24 mouse cellular contexts compared by ENCODE assay signal in genomic region chr16:55134961-55135360, GRCm38 (mm10).
"Had no signal": no experiment of that assay in that cellular context is flagged by ENCODE, and none has a peak within 500 bp of the region (broad histone marks: within the 10 kb centered on the region; RNA-seq: fewer than 3 reads in every experiment).

No protein-coding gene starts in this region.

- ATAC-seq: inflammation-experienced regulatory T-cells, adult 6 months; intestine, embryonic 15.5 days; intestine, postnatal 0 days; liver, embryonic 12.5 days had no signal

- H3K9me3 ChIP-seq: heart, embryonic 10.5 days; heart, embryonic 12.5 days; hindbrain, embryonic 10.5 days; hindbrain, embryonic 12.5 days; intestine, embryonic 15.5 days; limb, embryonic 13.5 days; limb, embryonic 15.5 days; liver, embryonic 12.5 days had no signal

- DNase-seq: gastrocnemius, adult 2 months; gastrocnemius, postnatal 10 days; gastrocnemius, postnatal 25 days; heart, adult 18-20 months; heart, postnatal 10 days; heart, postnatal 4 days; kidney, adult 18-20 months; kidney, postnatal 10 days; kidney, postnatal 25 days; kidney, postnatal 4 days; left cerebral cortex, postnatal 4 days had no signal

- H3K9ac ChIP-seq: heart, embryonic 12.5 days; hindbrain, embryonic 12.5 days; hindbrain, embryonic 14.5 days; intestine, embryonic 15.5 days; limb, embryonic 13.5 days; limb, embryonic 15.5 days; liver, embryonic 12.5 days; liver, embryonic 14.5 days had no signal

- H3K27ac ChIP-seq: gastrocnemius, adult 2 months; heart, embryonic 10.5 days; hindbrain, embryonic 10.5 days; hindbrain, embryonic 12.5 days; hindbrain, embryonic 14.5 days; intestine, embryonic 15.5 days; layer of hippocampus, adult 2 months; limb, embryonic 13.5 days; limb, embryonic 15.5 days; liver, embryonic 12.5 days; liver, embryonic 14.5 days had no signal

- H3K27me3 ChIP-seq: heart, embryonic 12.5 days; hindbrain, embryonic 12.5 days; intestine, embryonic 15.5 days; limb, embryonic 13.5 days; limb, embryonic 15.5 days; liver, embryonic 12.5 days had no signal

- H3K4me2 ChIP-seq: heart, embryonic 12.5 days; hindbrain, embryonic 12.5 days; hindbrain, embryonic 14.5 days; intestine, embryonic 15.5 days; limb, embryonic 13.5 days; limb, embryonic 15.5 days; liver, embryonic 12.5 days had no signal

- H3K4me3 ChIP-seq: gastrocnemius, adult 2 months; heart, embryonic 10.5 days; heart, embryonic 12.5 days; hindbrain, embryonic 10.5 days; hindbrain, embryonic 12.5 days; intestine, embryonic 15.5 days; layer of hippocampus, adult 2 months; limb, embryonic 13.5 days; limb, embryonic 15.5 days; liver, embryonic 12.5 days had no signal

- H3K4me1 ChIP-seq: heart, embryonic 10.5 days; heart, embryonic 12.5 days; hindbrain, embryonic 10.5 days; hindbrain, embryonic 12.5 days; intestine, embryonic 15.5 days; limb, embryonic 13.5 days; limb, embryonic 15.5 days; liver, embryonic 12.5 days had no signal

- H3K36me3 ChIP-seq: heart, embryonic 10.5 days; heart, embryonic 12.5 days; hindbrain, embryonic 10.5 days; hindbrain, embryonic 12.5 days; intestine, embryonic 15.5 days; limb, embryonic 13.5 days; limb, embryonic 15.5 days; liver, embryonic 12.5 days had no signal
